ENCODE assay signal across 11 mouse cellular contexts in genomic region chr10:36729361-36730098, GRCm38 (mm10).
DNase-seq lines count a peak whose midpoint lies in the region; ATAC-seq lines count a peak whose summit lies in the region.
"Had no signal": no experiment of that assay in that cellular context is flagged by ENCODE, and none has a peak within 500 bp of the region (broad histone marks: within the 10 kb centered on the region; RNA-seq: fewer than 3 reads in every experiment).

No protein-coding gene starts in this region.

- H3K4me3 ChIP-seq in midbrain, embryonic 12.5 days = no peak overlapping the region
- H3K4me3 ChIP-seq in midbrain, embryonic 14.5 days (replicated peaks; ENCODE audit: low read depth, low read length) = no peak overlapping the region
- H3K4me3 ChIP-seq in hindbrain, embryonic 13.5 days = no peak overlapping the region
- H3K4me3 ChIP-seq: heart, embryonic 13.5 days had no signal

- H3K4me2 ChIP-seq in midbrain, embryonic 12.5 days (replicated peaks) = no peak overlapping the region
- no peak overlapping the region for H3K4me2 ChIP-seq in midbrain, embryonic 14.5 days (ENCODE audit: low read length)
- no peak overlapping the region for H3K4me2 ChIP-seq in hindbrain, embryonic 13.5 days
- H3K4me2 ChIP-seq: heart, embryonic 13.5 days; lung, embryonic 14.5 days had no signal

- no peaks in the 10 kb centered on the region for H3K27me3 ChIP-seq in midbrain, embryonic 12.5 days
- no peaks in the 10 kb centered on the region for H3K27me3 ChIP-seq in midbrain, embryonic 14.5 days (ENCODE audit: control insufficient read depth, insufficient read depth, low read length)
- H3K27me3 ChIP-seq in hindbrain, embryonic 13.5 days = no peaks in the 10 kb centered on the region
- H3K27me3 ChIP-seq: heart, embryonic 13.5 days had no signal

- H3K9me3 ChIP-seq in midbrain, embryonic 12.5 days = no peaks in the 10 kb centered on the region
- H3K9me3 ChIP-seq in midbrain, embryonic 14.5 days (ENCODE audit: control insufficient read depth, low read length) = no peaks in the 10 kb centered on the region
- H3K9me3 ChIP-seq in hindbrain, embryonic 13.5 days = no peaks in the 10 kb centered on the region
- H3K9me3 ChIP-seq: heart, embryonic 13.5 days had no signal

- 0 out of 2 replicates have a peak, but pooled peaks have one; percentile 44 for ATAC-seq in midbrain, embryonic 12.5 days (ENCODE audit: low FRiP score, low read depth)
- no peak for ATAC-seq in midbrain, embryonic 14.5 days (ENCODE audit: low FRiP score, low TSS enrichment)
- ATAC-seq in hindbrain, embryonic 13.5 days (ENCODE audit: low FRiP score) = peak; percentile 54

- H3K4me1 ChIP-seq in midbrain, embryonic 12.5 days = no peaks in the 10 kb centered on the region
- no peaks in the 10 kb centered on the region for H3K4me1 ChIP-seq in midbrain, embryonic 14.5 days (ENCODE audit: control insufficient read depth, insufficient read depth, low read length)
- H3K4me1 ChIP-seq in hindbrain, embryonic 13.5 days (replicated peaks) = peaks cover 10% of the 10 kb centered on the region
- H3K4me1 ChIP-seq: heart, embryonic 13.5 days had no signal

- no peaks in the 10 kb centered on the region for H3K36me3 ChIP-seq in midbrain, embryonic 12.5 days
- H3K36me3 ChIP-seq in midbrain, embryonic 14.5 days (ENCODE audit: control insufficient read depth, insufficient read depth, low read length) = no peaks in the 10 kb centered on the region
- H3K36me3 ChIP-seq in hindbrain, embryonic 13.5 days = no peaks in the 10 kb centered on the region
- H3K36me3 ChIP-seq: heart, embryonic 13.5 days had no signal

- H3K27ac ChIP-seq in midbrain, embryonic 12.5 days (replicated peaks) = no peak overlapping the region
- no peak overlapping the region for H3K27ac ChIP-seq in midbrain, embryonic 14.5 days (replicated peaks; ENCODE audit: low read depth, low read length)
- H3K27ac ChIP-seq in hindbrain, embryonic 13.5 days = peak overlapping the region; percentile 1
- H3K27ac ChIP-seq: heart, embryonic 13.5 days had no signal

- WGBS in midbrain, embryonic 12.5 days = 58% methylated on average over 13 of the region's 13 CpGs
- 62% methylated on average over 13 of the region's 13 CpGs for WGBS in midbrain, embryonic 14.5 days
- WGBS in hindbrain, embryonic 13.5 days = 35% methylated on average over 13 of the region's 13 CpGs

- no peak overlapping the region for H3K9ac ChIP-seq in midbrain, embryonic 12.5 days (replicated peaks)
- no peak overlapping the region for H3K9ac ChIP-seq in midbrain, embryonic 14.5 days (replicated peaks; ENCODE audit: low read length)
- H3K9ac ChIP-seq in hindbrain, embryonic 13.5 days = no peak overlapping the region
- H3K9ac ChIP-seq: heart, embryonic 13.5 days; lung, embryonic 14.5 days had no signal

- no peak for DNase-seq in midbrain, embryonic 14.5 days
- peak; percentile 11 for DNase-seq in embryo, embryonic 11.5 days (ENCODE audit: low read depth, low spot score)
- peak; percentile 29 for DNase-seq in retina, postnatal 1 day
- DNase-seq in layer of hippocampus, postnatal 10 days (ENCODE audit: low spot score in 2 of 2) = no peak
- no peak for DNase-seq in adrenal gland, postnatal 10 days
- no peak for DNase-seq in T-cell, adult 2 months (ENCODE audit: low spot score)
- DNase-seq: kidney, adult 2 months; lung, embryonic 14.5 days had no signal

Comparison
In these comparisons a context has a peak if more than half of its experiments do, and no peak if none do; other contexts are left out.
1. DNase-seq: peak in embryo, embryonic 11.5 days (single experiment) and retina, postnatal 1 day (single experiment); none in midbrain, embryonic 14.5 days (single experiment), layer of hippocampus, postnatal 10 days (0 of 2), adrenal gland, postnatal 10 days (single experiment) and T-cell, adult 2 months (single experiment).